Comparison of ENCODE assay signal across 7 mouse cellular contexts in genomic region chr4:155345608-155345953, GRCm38 (mm10). TPM values are rescaled to one million over a fixed set of nuclear protein-coding genes. Genes with fewer than 3 reads are reported as not detected.
DNase-seq lines count a peak whose midpoint lies in the region; ATAC-seq and TF ChIP-seq lines count a peak whose summit lies in the region.

No protein-coding gene starts in this region.

- TF ChIP-seq EP300 in lung, postnatal 0 days (IDR thresholded peaks at IDR 0.05): no peak

- H3K4me3 ChIP-seq in cerebellum, adult 2 months (replicated peaks; ENCODE audit: insufficient read depth, low read depth, low read length): peak overlapping the region; percentile 91
- peak overlapping the region; percentile 51 for H3K4me3 ChIP-seq in hindbrain, embryonic 11.5 days (ENCODE audit: low read depth, low read length)
- peak overlapping the region; percentile 30; the same call in 1 of the 2 replicates for H3K4me3 ChIP-seq in lung, postnatal 0 days (ENCODE audit: low read depth, low read length)

- peak overlapping the region; percentile 95 for H3K27ac ChIP-seq in cerebellum, adult 2 months (ENCODE audit: insufficient read depth, low read length)
- peak overlapping the region; percentile 61 for H3K27ac ChIP-seq in hindbrain, embryonic 11.5 days (ENCODE audit: low read depth, low read length)
- no peak overlapping the region for H3K27ac ChIP-seq in lung, postnatal 0 days (ENCODE audit: low read length)

- no peaks in the 10 kb centered on the region for H3K27me3 ChIP-seq in cerebellum, adult 2 months (ENCODE audit: control insufficient read depth, insufficient read depth, low read length)
- peaks cover 5% of the 10 kb centered on the region; the same call in 1 of the 2 replicates for H3K27me3 ChIP-seq in hindbrain, embryonic 11.5 days (ENCODE audit: control insufficient read depth, insufficient read depth, low read length)
- peaks cover 4% of the 10 kb centered on the region for H3K27me3 ChIP-seq in lung, postnatal 0 days (replicated peaks; ENCODE audit: insufficient read depth, low read length)

- peak; percentile 56; the same call in 1 of the 2 replicates for TF ChIP-seq POLR2A in cerebellum, adult 2 months (IDR thresholded peaks at IDR 0.05; ENCODE audit: borderline replicate concordance, insufficient read depth, low read length)

- H3K9ac ChIP-seq in hindbrain, embryonic 11.5 days (ENCODE audit: low read depth, low read length): peak overlapping the region; percentile 70
- no peak overlapping the region for H3K9ac ChIP-seq in lung, postnatal 0 days (replicated peaks; ENCODE audit: low read depth)

- H3K9me3 ChIP-seq in hindbrain, embryonic 11.5 days (ENCODE audit: control insufficient read depth, low read length): no peaks in the 10 kb centered on the region
- no peaks in the 10 kb centered on the region for H3K9me3 ChIP-seq in lung, postnatal 0 days (ENCODE audit: low read length)

- peak overlapping the region; percentile 76 for H3K4me2 ChIP-seq in hindbrain, embryonic 11.5 days (replicated peaks; ENCODE audit: low read depth, low read length)
- H3K4me2 ChIP-seq in lung, postnatal 0 days (replicated peaks; ENCODE audit: low read depth, low read length): peak overlapping the region; percentile 49

- ATAC-seq in hindbrain, embryonic 11.5 days (ENCODE audit: low FRiP score): peak; percentile 92
- peak; percentile 82 for ATAC-seq in lung, postnatal 0 days

- no peaks in the 10 kb centered on the region for H3K36me3 ChIP-seq in hindbrain, embryonic 11.5 days (ENCODE audit: control insufficient read depth, insufficient read depth, low read length)
- no peaks in the 10 kb centered on the region for H3K36me3 ChIP-seq in lung, postnatal 0 days (ENCODE audit: insufficient read depth, low read length)

- peak; percentile 25 to 37 for DNase-seq in adrenal gland, adult 18-20 months (ENCODE audit: low spot score in 2 of 2)
- DNase-seq in cerebellum, adult 2 months: peak; percentile 89 to 90
- DNase-seq in frontal cortex, postnatal 10 days (ENCODE audit: low spot score in 2 of 2): peak; percentile 75 to 81
- DNase-seq in hindbrain, embryonic 11.5 days (ENCODE audit: low spot score): peak; percentile 85
- peak; percentile 67 to 70 for DNase-seq in layer of hippocampus, postnatal 25 days (ENCODE audit: extremely low spot score in 1 of 2, low spot score in 1 of 2)
- DNase-seq in lung, postnatal 0 days (ENCODE audit: low spot score): peak; percentile 54
- peak; percentile 84 for DNase-seq in right cerebral cortex, postnatal 14 days

- TF ChIP-seq CTCF in cerebellum, adult 2 months (IDR thresholded peaks at IDR 0.05; ENCODE audit: borderline replicate concordance, insufficient read depth, low read depth, low read length): no peak
- TF ChIP-seq CTCF in lung, postnatal 0 days (IDR thresholded peaks at IDR 0.05): no peak

- peaks cover 9% of the 10 kb centered on the region for H3K4me1 ChIP-seq in cerebellum, adult 2 months (ENCODE audit: control insufficient read depth, insufficient read depth, low read length)
- peaks cover 4% of the 10 kb centered on the region; the same call in 1 of the 2 replicates for H3K4me1 ChIP-seq in hindbrain, embryonic 11.5 days (replicated peaks; ENCODE audit: control insufficient read depth, insufficient read depth, low read length)
- no peaks in the 10 kb centered on the region; the same call in 1 of the 2 replicates for H3K4me1 ChIP-seq in lung, postnatal 0 days (ENCODE audit: insufficient read depth, low read depth, low read length)

- WGBS in cerebellum, adult 2 months: under 1% methylated on average over 16 of the region's 16 CpGs
- WGBS in hindbrain, embryonic 11.5 days: 2% methylated on average over 16 of the region's 16 CpGs
- WGBS in lung, postnatal 0 days: 5% methylated on average over 16 of the region's 16 CpGs

RNA-seq across cellular contexts. Expression of gene Prkcz, which starts 15.6 kb away (rescaled TPM):
- 1 to 10 TPM; 5.5 to 7.6 TPM for total RNA-seq in adrenal gland, adult 18-20 months (2021)
- polyA plus RNA-seq in cerebellum, adult 2 months (2012; rRNA removed): 245 and 253 TPM in 2 replicates
- polyA plus RNA-seq in hindbrain, embryonic 11.5 days (2014; fragmentation: Nextera tagmentation; extraction: Ambion mirVana): 18.3 and 19.6 TPM in 2 replicates
- 100 to 1,000 TPM; 161 to 170 TPM for total RNA-seq in layer of hippocampus, postnatal 25 days (2021)
- 23.4 and 33.7 TPM in 2 replicates for polyA plus RNA-seq in lung, postnatal 0 days (2015; fragmentation: Nextera tagmentation; extraction: Ambion mirVana)

RNA-seq across cellular contexts. Expression of gene Gabrd, which starts 52.3 kb away (rescaled TPM):
- total RNA-seq in adrenal gland, adult 18-20 months (2021): under 1 TPM in 1 of 2 experiments, not detected in 1; 0.16 TPM
- 243 and 290 TPM in 2 replicates for polyA plus RNA-seq in cerebellum, adult 2 months (2012; rRNA removed)
- polyA plus RNA-seq in hindbrain, embryonic 11.5 days (2014; fragmentation: Nextera tagmentation; extraction: Ambion mirVana): not detected in 2 replicates
- 10 to 100 TPM; 19.7 to 22.2 TPM for total RNA-seq in layer of hippocampus, postnatal 25 days (2021)
- polyA plus RNA-seq in lung, postnatal 0 days (2015; fragmentation: Nextera tagmentation; extraction: Ambion mirVana): 0.24 and 0.68 TPM in 2 replicates

Comparison
In these comparisons a context has a peak if more than half of its experiments do, and no peak if none do; other contexts are left out.
1. DNase-seq: peak in every context shown above with its lines; median percentile 90 in cerebellum, adult 2 months; 85 in hindbrain, embryonic 11.5 days; 84 in right cerebral cortex, postnatal 14 days; 78 in frontal cortex, postnatal 10 days; 68 in layer of hippocampus, postnatal 25 days; 54 in lung, postnatal 0 days; 31 in adrenal gland, adult 18-20 months.
2. H3K4me3 ChIP-seq: peak in every context shown above with its lines; median percentile 91 in cerebellum, adult 2 months; 51 in hindbrain, embryonic 11.5 days; 30 in lung, postnatal 0 days.
3. RNA of gene Gabrd, which starts 52.3 kb away (polyA plus RNA-seq): 243 to 290 TPM in cerebellum, adult 2 months; 0.24 to 0.68 TPM in lung, postnatal 0 days and not detected in hindbrain, embryonic 11.5 days; every median in the first group is over 100 times any median in the second.